Mouse (Mus musculus) midbrain, embryonic 13.5 days (tissue): ENCODE data around the gene Tubg2. TPM values are rescaled to one million over a fixed set of nuclear protein-coding genes. Genes with fewer than 3 reads are reported as not detected.
"Not testable (repeated sequence)": the region's sequence is repeated elsewhere in the genome, so short reads cannot be mapped to it uniquely, and the experiment has no call there.

Experiments
- ATAC-seq: fragments of 200-750 bp; cut with Nextera tagmentation; 2 replicates; pipeline ENCODE4 v1.8.0; 2017; ENCODE audit warnings: mild to moderate bottlenecking, moderate TSS enrichment, moderate library complexity
- H3K27ac ChIP-seq: fragments of 300-500 bp; sonication (generic); 2 replicates; pipeline ENCODE4 v1.5.1; 2015; ENCODE audit warnings: inconsistent platforms, mild to moderate bottlenecking, moderate library complexity
- H3K27me3 ChIP-seq: fragments of 300-500 bp; sonication (generic); 2 replicates; pipeline ENCODE4 v1.6.1; 2015; ENCODE audit warnings: mild to moderate bottlenecking, inconsistent platforms
- H3K36me3 ChIP-seq: fragments of 300-500 bp; sonication (generic); 2 replicates; pipeline ENCODE4 v1.6.1; 2015; ENCODE audit warnings: mild to moderate bottlenecking, inconsistent platforms
- H3K4me1 ChIP-seq: fragments of 300-500 bp; sonication (generic); replicated peaks from 2 replicates; pipeline ENCODE4 v1.6.1; 2015; ENCODE audit warnings: inconsistent platforms
- H3K4me2 ChIP-seq: fragments of 300-500 bp; sonication (generic); replicated peaks from 2 replicates; pipeline ENCODE4 v1.6.1; 2015; ENCODE audit warnings: moderate library complexity, mild to moderate bottlenecking, inconsistent platforms
- H3K4me3 ChIP-seq: fragments of 300-500 bp; sonication (generic); replicated peaks from 2 replicates; pipeline ENCODE4 v1.5.1; 2015; ENCODE audit warnings: mild to moderate bottlenecking, inconsistent platforms
- H3K9ac ChIP-seq: fragments of 300-500 bp; sonication (generic); replicated peaks from 2 replicates; pipeline ENCODE4 v1.6.1; 2015; ENCODE audit warnings: mild to moderate bottlenecking, inconsistent platforms
- H3K9me3 ChIP-seq: fragments of 300-500 bp; sonication (generic); 2 replicates; pipeline ENCODE4 v1.6.1; 2016; ENCODE audit warnings: mild to moderate bottlenecking, inconsistent platforms
- WGBS: fragments of 180-500 bp; shearing (Covaris S2); methylation state at CpG from one replicate; pipeline ENCODE4 v1.1.7; 2015; 5-methylcytosine and 5-hydroxymethylcytosine counted together
- polyA plus RNA-seq: library from polyadenylated mRNA; unstranded; fragments of >200 nt; fragmentation: Nextera tagmentation; extraction: Ambion mirVana; gene quantifications from 2 replicates; pipeline ENCODE4 v1.2.1, GENCODE M21; 2015

Gene Tubg2
- polyA plus RNA-seq, 1 experiment from 2014 or later: 29.8 TPM

GRCm38 (mm10) chr11:101125008-101125407, 30.7 kb upstream of the Tubg2 start:
- not testable (repeated sequence) for ATAC-seq, H3K9ac ChIP-seq
- 100% methylated on average over 9 of the region's 9 CpGs for WGBS

GRCm38 (mm10) chr11:101127075-101127474, 28.6 kb upstream of the Tubg2 start:
- Histone ChIP-seq H3K4me1 (no peaks in the 10 kb centered on the region), H3K9ac (no peak overlapping the region), H3K4me2 (no peak overlapping the region), H3K27me3 (no peaks in the 10 kb centered on the region), H3K9me3 (peaks cover 4% of the 10 kb centered on the region; the same call in 1 of the 2 replicates), H3K36me3 (peaks cover 49% of the 10 kb centered on the region), H3K4me3 (no peak overlapping the region), H3K27ac (no peak overlapping the region)
- WGBS: 100% methylated on average over 1 of the region's 1 CpGs
- no peak for ATAC-seq

More at GRCm38 (mm10) chr11:101125008-101125407, 30.7 kb upstream of the Tubg2 start:
- H3K27ac ChIP-seq, H3K4me3 ChIP-seq, H3K27me3 ChIP-seq, H3K9me3 ChIP-seq, H3K4me2 ChIP-seq: not testable (repeated sequence)
- H3K4me1 ChIP-seq: peaks cover 13% of the 10 kb centered on the region
- peaks cover 54% of the 10 kb centered on the region for H3K36me3 ChIP-seq

GRCm38 (mm10) chr11:101128996-101129577, 26.6 kb upstream of the Tubg2 start:
- WGBS: 90% methylated on average over 11 of the region's 11 CpGs
- Histone ChIP-seq H3K9me3 (peaks cover 4% of the 10 kb centered on the region; the same call in 1 of the 2 replicates), H3K4me1 (no peaks in the 10 kb centered on the region), H3K9ac (no peak overlapping the region), H3K36me3 (peaks cover 30% of the 10 kb centered on the region), H3K4me3 (no peak overlapping the region), H3K27me3 (no peaks in the 10 kb centered on the region), H3K4me2 (no peak overlapping the region), H3K27ac (no peak overlapping the region)
- no peak for ATAC-seq

GRCm38 (mm10) chr11:101130056-101130756, 25.5 kb upstream of the Tubg2 start:
- no peaks in the 10 kb centered on the region for H3K27me3 ChIP-seq
- H3K4me1 ChIP-seq: no peaks in the 10 kb centered on the region
- WGBS: 55% methylated on average over 18 of the region's 18 CpGs
- ATAC-seq: no peak
- H3K36me3 ChIP-seq: peaks cover 21% of the 10 kb centered on the region
- H3K9me3 ChIP-seq: peaks cover 4% of the 10 kb centered on the region; the same call in 1 of the 2 replicates
- H3K4me2 ChIP-seq: no peak overlapping the region
- no peak overlapping the region for H3K9ac ChIP-seq
- no peak overlapping the region for H3K4me3 ChIP-seq
- H3K27ac ChIP-seq: no peak overlapping the region

- Histone ChIP-seq H3K27me3 (no peaks in the 10 kb centered on the region), H3K9me3 (peaks cover 4% of the 10 kb centered on the region; the same call in 1 of the 2 replicates), H3K9ac (no peak overlapping the region), H3K4me1 (no peaks in the 10 kb centered on the region), H3K27ac (no peak overlapping the region), H3K4me2 (no peak overlapping the region), H3K36me3 (peaks cover 11% of the 10 kb centered on the region), H3K4me3 (no peak overlapping the region)
- ATAC-seq: no peak
- WGBS: 93% methylated on average over 2 of the region's 2 CpGs
Measured at GRCm38 (mm10) chr11:101131187-101131586, 24.5 kb upstream of the Tubg2 start.

GRCm38 (mm10) chr11:101131701-101132100, 24.0 kb upstream of the Tubg2 start:
- Histone ChIP-seq H3K4me1 (no peaks in the 10 kb centered on the region), H3K9ac (no peak overlapping the region), H3K4me2 (no peak overlapping the region), H3K9me3 (peaks cover 1% of the 10 kb centered on the region; the same call in 1 of the 2 replicates), H3K27me3 (no peaks in the 10 kb centered on the region), H3K4me3 (no peak overlapping the region), H3K36me3 (peaks cover 6% of the 10 kb centered on the region), H3K27ac (no peak overlapping the region)
- ATAC-seq: no peak
- WGBS: 86% methylated on average over 6 of the region's 6 CpGs

- H3K27me3 ChIP-seq: no peaks in the 10 kb centered on the region
- no peak overlapping the region for H3K9ac ChIP-seq
- H3K4me2 ChIP-seq: no peak overlapping the region
- no peaks in the 10 kb centered on the region for H3K9me3 ChIP-seq
- no peak for ATAC-seq
- no peaks in the 10 kb centered on the region for H3K36me3 ChIP-seq
- H3K27ac ChIP-seq: no peak overlapping the region
- H3K4me1 ChIP-seq: no peaks in the 10 kb centered on the region
- no peak overlapping the region for H3K4me3 ChIP-seq
- 89% methylated on average over 12 of the region's 12 CpGs for WGBS
Measured at GRCm38 (mm10) chr11:101133037-101133436, 22.7 kb upstream of the Tubg2 start.

GRCm38 (mm10) chr11:101134217-101134865, 21.4 kb upstream of the Tubg2 start:
- no peak overlapping the region for H3K27ac ChIP-seq
- H3K36me3 ChIP-seq: no peaks in the 10 kb centered on the region
- ATAC-seq: no peak
- H3K4me2 ChIP-seq: no peak overlapping the region
- H3K9me3 ChIP-seq: no peaks in the 10 kb centered on the region
- WGBS: 85% methylated on average over 13 of the region's 13 CpGs
- no peak overlapping the region for H3K4me3 ChIP-seq
- H3K9ac ChIP-seq: no peak overlapping the region
- peaks cover 6% of the 10 kb centered on the region; the same call in 1 of the 2 replicates for H3K4me1 ChIP-seq
- no peaks in the 10 kb centered on the region for H3K27me3 ChIP-seq

- Histone ChIP-seq H3K4me2 (no peak overlapping the region), H3K9ac (no peak overlapping the region), H3K36me3 (no peaks in the 10 kb centered on the region), H3K4me3 (no peak overlapping the region), H3K9me3 (no peaks in the 10 kb centered on the region), H3K4me1 (peaks cover 12% of the 10 kb centered on the region), H3K27ac (no peak overlapping the region), H3K27me3 (0 out of 2 replicates have a peak, but pooled peaks cover 5% of the 10 kb centered on the region)
- WGBS: 83% methylated on average over 7 of the region's 7 CpGs
- no peak for ATAC-seq
Measured at GRCm38 (mm10) chr11:101137000-101137399, 18.7 kb upstream of the Tubg2 start.

GRCm38 (mm10) chr11:101138536-101139181, 17.0 kb upstream of the Tubg2 start:
- ATAC-seq: peak; percentile 65
- Histone ChIP-seq H3K9ac (peak overlapping the region; percentile 33; the same call in 1 of the 2 replicates), H3K27ac (peak overlapping the region; percentile 58; the same call in 1 of the 2 replicates), H3K9me3 (no peaks in the 10 kb centered on the region), H3K4me3 (peak overlapping the region; percentile 1; the same call in 1 of the 2 replicates), H3K4me2 (peak overlapping the region; percentile 29), H3K4me1 (peaks cover 16% of the 10 kb centered on the region), H3K36me3 (no peaks in the 10 kb centered on the region), H3K27me3 (0 out of 2 replicates have a peak, but pooled peaks cover 5% of the 10 kb centered on the region)
- WGBS: 24% methylated on average over 15 of the region's 15 CpGs

- H3K27me3 ChIP-seq: 0 out of 2 replicates have a peak, but pooled peaks cover 5% of the 10 kb centered on the region
- peak overlapping the region; percentile 51 for H3K4me2 ChIP-seq
- H3K4me3 ChIP-seq: peak overlapping the region; percentile 33
- ATAC-seq: 0 out of 2 replicates have a peak, but pooled peaks have one; percentile 10
- H3K27ac ChIP-seq: peak overlapping the region; percentile 36; the same call in 1 of the 2 replicates
- no peaks in the 10 kb centered on the region for H3K36me3 ChIP-seq
- peaks cover 20% of the 10 kb centered on the region for H3K4me1 ChIP-seq
- H3K9ac ChIP-seq: peak overlapping the region; percentile 32
- 51% methylated on average over 27 of the region's 27 CpGs for WGBS
- no peaks in the 10 kb centered on the region for H3K9me3 ChIP-seq
Measured at GRCm38 (mm10) chr11:101140164-101140819, 15.4 kb upstream of the Tubg2 start.
